Mouse (Mus musculus) c-Kit-positive CD71-positive TER-119-positive erythroid progenitor cells, embryonic 14.5 days (primary cell): ENCODE data around the gene Galnt18.

Experiments
- DNase-seq: peaks from one replicate; pipeline ENCODE4 v3.0.0-alpha.2; 2013; ENCODE audit warnings: low spot score

The Galnt18 gene

DNA sequence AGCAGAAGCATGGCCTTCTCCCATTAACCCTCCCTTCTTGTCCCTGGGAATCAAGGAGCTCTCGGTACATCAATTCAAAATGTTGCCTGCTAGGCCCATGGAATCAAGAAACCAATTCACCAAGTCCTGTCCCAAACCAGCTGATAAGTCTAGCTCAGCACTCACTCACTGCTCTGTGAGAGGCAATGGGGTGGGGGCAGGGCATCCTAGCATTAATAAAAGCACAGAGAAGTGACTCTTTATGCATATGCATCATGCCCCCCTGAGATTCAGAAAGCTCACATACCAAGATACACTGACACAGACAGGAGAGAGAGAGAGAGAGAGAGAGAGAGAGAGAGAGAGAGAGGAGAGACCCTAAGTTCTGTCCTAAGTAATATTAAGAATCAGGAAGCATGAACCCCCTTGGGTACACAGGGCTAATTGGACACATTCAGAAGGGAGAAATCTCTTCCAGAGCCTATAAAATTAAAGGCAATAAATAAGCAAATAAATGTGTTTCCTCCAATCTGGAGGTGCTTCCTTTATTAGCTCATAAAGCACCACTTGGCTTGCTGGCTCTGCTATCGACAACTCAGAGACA, 141.8 kb downstream of the Galnt18 start:
- DNase-seq = no peak

DNA sequence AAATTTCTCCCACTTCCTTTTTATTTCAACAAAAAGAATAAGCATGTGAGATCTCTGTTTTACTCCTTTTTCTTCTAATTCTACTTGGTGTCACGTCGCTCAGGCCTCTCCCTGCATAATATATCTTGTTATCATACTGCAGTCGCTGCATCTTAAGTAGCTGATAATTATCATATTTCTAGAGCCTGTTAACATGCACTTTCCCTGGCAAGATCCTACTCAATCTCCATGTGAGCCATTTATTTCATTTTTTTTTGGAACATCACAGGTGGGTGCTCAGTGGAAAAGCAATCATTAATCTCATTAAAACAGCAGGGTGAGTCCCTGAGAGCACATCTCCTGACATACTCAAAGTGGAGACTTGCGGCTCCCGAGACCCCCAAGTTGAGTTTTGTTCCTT, 143.3 kb downstream of the Galnt18 start:
- no peak for DNase-seq

DNA sequence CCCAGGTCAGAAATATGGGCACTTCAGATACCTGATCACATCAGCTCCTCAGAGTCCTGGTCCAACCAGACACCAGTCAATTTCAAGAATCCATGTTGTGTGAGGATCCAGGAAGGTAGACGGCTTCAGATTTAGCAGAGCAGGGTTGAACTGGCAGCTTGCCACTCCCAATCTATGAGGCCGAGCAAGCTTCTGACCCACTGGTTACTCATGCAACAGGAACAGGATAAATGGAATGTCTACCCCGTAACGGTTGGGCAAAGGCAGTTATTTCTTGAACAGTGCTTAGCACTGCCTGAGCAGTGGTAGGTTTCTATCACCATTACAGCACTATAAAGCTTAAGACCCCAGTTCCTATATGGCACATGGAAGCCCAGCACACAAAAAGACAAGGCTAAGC, 148.5 kb downstream of the Galnt18 start:
- DNase-seq = no peak

DNA sequence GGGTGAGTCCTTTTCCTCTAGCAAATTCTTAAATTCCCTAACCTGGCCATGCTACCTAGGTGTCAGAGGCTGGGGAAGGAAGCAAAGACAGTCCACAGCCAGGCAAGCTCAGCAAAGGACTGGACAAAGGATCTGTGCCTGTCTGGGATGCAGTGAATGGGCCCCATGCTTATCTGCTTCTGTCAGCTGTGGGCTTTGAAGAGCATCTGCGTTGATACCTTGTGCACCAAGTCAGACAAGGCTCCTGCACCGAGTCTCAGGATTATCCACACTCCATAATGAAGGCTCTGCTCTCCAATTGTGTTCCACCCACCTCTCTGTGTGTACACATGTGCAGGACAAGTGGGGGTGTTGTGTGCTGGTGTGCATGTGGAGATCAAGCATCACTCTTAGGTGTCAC, 153.5 kb downstream of the Galnt18 start:
- no peak for DNase-seq

DNA sequence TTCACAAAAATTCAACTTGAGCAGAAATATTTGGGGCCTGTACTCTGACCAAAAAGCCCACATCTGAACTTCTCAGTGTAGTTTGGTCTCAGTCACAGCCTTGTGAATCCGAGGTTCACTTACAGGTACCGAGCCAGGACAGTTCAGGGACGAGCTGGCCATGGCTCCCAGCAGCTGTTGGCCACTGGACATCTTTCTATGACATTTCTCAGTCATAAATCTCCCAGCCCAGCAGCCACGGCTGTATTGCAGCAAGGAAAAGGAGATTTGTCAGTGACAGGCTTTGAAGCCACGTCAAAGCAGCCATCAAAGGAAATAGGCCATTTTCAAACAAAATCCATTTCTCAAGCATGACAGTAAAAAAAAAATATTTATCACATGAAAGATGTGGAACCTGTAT, 154.0 kb downstream of the Galnt18 start:
- DNase-seq = no peak

DNA sequence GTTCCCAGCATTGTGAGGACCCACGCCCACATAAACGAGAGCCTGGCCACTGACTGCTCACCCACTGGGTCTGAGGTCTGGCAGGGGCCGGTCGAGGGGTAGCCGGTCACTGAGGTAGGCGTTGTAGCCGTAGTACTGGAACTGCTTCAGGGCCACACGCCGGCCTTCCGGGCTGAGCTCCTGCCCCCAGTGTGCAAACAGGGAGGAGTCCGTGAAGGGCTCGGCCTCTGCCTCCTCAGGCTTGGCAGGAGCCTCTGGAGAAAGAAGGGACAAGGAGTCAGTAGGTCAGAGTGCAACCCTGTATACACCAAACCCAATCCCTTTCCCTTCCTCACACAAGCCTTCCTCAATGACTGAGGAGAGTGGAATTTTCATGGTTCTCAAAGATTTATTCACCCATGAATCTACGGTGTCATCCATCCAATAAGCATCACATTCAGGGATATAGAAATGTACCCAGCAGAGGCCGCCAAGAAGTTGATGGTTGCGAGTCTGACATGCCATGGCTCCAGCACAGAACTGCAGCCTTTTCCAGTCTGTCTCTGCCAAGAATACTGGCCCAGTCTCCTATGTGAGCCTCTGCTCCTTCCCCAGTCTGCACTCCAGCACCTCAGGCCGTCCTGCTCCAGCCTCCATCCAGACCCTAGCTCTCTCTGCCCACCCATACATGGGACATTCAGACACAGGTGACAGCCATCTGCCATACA, 163.4 kb downstream of the Galnt18 start:
- DNase-seq = no peak

DNA sequence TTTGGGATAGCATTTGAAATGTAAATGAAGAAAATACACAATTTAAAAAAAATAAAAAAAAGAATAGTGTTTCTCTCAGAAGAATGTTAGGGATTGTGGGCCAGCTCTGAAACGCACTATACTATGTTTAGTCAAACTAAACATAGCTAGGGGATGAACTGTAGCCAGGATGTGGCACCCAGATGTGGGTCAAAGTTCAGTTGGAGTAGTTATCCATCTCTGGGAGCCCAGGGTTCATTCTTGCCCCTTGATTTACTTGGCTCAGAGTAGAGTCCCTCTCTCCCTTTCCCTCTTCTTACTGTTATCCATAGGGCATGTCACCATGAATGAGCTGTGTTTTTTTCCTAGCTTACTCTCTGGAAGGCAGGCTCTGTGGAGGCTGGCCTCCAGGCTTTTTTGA, 165.3 kb downstream of the Galnt18 start:
- no peak for DNase-seq

DNA sequence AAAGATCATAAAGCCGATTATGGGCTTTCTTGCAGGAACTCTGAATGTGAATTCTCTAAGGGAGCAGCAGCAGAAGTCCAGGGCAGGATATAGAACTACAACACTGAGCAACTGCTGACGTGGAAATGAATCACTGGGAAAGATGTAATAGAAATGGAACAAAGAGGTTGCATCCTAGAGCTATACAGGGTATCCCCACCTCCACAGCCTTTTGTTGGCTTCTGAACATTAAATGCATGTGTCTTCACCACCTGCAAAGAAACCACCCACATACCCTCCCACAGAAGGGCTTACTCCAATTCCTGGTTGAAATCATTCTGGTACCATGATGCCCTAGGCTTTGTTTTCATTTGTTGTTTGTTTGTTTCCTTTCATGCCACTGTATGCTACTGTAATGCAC, 172.3 kb downstream of the Galnt18 start:
- no peak for DNase-seq

DNA sequence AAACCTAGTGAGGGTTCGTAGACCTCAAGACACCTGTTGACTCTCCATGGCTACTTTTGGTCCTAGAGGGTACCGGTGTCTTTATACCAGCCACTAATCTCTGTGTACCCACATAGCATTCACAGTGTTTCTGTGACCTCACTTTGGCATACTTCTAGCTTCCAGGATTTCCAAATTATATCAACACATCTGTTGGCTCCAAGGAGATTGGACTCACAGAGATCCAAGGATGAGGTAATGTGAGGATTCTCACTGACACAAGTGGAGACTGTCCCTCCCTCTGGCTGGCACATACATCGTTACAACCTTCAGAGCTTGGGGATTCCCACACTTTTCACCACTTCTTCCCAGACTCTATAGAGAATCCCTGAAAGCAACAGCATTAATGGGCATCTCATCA, 173.7 kb downstream of the Galnt18 start:
- no peak for DNase-seq

DNA sequence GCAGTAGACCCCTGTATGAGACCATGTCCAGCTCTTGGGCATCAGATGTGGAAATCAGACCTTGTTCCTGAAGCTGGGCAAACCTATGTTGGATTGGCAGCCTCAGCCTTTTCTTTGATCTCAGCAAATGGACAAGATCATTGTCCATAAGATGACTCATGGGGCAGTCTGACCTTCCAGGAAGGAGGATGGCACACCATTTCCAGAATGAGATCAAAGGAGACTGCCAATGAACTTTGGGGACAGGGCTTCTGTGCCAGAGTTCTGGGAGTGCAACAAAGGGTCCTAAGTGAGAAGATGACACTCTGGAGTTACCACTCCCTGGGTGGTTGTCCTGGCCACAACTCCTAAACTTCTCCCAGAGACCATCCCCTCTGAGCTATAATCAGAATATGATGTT, 174.1 kb downstream of the Galnt18 start:
- no peak for DNase-seq

DNA sequence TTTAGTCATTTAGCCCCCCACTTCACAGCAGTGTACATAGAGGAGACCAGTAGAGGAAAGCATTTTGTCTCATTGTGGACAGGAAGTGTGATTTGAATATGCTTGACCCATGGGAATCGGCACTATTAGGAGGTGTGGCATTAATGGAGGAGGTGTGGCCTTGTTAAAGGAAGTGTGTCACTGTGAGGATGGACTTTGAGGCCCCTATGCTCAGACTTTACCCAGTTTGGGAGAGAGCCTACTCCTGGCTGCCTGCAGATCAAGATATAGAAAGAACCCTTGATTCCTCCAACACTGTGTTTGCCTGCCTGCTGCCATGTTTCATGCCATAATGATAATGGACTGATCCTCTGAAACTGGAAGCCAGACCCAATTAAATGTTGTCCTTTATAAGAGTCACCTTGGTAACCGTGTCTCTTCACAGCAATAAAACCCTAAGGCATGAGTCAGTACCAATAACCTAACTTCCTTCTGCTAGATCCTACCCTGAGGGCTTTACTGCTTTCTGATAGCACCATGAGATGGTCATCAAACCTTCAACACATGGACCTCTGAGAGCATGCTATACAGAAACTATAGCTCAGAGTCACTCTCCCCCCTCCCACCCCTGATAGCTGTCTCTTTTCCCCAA, 175.1 kb downstream of the Galnt18 start:
- DNase-seq = no peak

DNA sequence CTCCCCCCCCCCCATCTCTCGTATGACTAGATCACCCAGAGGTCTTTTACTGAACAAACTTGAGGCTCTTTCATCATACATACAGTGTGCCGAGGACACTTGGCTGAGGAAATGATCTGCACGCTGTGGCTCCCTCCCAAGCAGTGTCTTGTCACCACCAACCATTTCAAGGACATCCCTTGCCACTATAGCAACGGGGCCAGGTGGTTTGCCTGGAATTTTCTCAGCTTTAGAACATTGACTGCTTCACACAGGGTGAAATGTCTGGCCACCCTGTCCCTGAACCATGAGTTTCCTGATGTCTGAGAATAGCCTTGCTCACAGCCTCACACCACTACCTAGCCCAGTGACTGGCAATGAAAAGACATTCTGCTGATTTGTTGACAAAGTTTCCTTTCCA, 176.6 kb downstream of the Galnt18 start:
- DNase-seq = no peak

DNA sequence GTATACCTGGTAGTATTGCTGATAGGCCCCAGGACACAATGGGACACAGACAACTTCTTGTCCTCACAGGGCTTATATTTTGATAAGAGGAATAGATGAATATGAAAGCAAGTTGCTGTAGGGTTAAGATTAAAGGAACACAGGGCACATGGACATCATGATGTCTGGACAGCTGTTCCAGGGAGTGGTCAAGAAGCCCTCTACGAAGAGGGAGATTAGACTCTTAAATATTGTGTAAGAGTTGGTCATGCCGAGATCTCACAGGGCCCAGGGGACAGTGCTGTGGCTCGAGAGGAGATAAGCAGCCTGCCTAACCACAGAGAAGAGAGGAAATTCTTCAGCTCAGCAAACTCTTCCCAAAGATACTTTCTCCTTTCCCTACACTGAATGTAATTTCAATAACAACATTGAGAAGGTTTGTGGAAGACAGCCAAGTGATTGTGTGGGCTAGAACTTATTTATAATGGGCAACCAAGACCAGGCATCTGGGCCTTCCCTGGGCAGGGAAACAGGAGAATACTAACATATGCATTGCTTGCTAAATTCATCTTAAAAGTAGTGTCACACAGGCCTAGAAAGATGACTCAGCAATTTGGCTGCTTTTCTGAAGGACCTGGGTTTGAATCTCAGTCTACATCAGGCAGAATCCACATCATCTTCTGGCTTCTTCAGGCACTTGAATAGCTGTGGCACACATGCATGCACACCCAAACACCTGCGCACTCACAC, 178.3 kb downstream of the Galnt18 start:
- no peak for DNase-seq

DNA sequence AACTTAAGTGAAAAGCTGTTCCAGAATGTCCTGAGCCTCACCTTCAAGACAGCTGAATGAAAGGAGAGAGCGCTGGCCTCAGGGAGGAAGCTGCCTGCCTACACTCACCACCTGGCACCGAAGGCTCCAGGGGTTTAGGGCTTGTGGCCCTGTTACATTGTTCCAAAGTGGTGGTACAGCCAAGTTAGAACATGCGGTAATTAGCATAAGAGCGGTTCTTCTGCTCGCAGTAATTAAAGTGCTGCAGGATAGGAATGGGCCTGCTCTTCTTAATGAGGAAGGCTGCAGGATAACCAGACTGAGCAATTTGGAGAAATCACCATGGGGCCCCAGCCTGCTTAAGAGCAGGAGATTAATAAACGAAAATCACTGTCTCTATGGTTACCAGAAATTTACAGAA, 179.0 kb downstream of the Galnt18 start:
- DNase-seq = no peak

DNA sequence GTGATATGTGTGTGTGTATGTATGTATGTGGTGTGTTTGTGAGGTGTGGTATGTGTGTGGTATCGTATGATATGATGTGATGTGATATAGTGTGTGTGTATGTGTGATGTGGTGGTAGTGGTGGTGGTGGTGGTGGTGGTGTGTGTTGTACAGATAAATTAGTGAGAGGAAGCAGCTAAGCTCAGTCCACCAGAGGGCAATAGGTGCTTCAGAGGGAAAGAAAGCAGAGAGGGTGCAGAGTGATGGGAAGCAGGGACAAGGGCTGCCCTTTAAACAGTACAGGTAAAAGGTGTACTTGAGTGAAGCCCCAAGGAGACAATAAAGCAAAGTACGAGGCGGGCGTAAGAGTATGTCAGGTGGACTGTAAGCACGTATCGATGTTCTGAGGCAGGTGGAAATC, 186.1 kb downstream of the Galnt18 start:
- DNase-seq = no peak

DNA sequence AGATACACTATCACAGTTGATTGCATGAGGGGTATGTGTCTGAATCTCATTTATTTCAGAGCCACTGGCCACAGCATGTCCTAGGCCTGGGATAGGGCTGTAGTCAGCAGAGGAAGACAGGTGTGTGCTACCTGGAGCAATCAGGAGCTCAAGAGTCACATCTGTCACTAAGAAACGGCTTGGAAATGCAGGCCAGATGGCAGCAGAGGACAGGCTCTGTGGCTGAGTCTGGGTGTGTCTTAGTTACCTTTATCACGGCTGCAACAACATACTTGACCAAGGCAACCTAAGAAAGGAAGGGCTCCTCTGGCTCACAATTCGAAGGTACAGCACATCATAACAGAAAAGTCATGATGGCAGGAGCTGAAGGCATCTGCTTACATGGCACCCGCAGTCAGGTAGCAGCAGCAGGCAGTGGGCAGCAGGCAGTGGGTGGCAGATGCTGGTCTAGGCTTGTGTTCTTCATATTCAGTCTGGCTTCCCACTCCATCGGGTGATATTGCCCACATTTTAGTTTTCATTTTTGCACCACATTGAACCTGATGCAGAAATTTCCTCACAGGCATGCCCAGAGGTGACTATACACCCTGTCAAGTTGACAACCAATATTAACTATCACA, 190.2 kb downstream of the Galnt18 start:
- no peak for DNase-seq

DNA sequence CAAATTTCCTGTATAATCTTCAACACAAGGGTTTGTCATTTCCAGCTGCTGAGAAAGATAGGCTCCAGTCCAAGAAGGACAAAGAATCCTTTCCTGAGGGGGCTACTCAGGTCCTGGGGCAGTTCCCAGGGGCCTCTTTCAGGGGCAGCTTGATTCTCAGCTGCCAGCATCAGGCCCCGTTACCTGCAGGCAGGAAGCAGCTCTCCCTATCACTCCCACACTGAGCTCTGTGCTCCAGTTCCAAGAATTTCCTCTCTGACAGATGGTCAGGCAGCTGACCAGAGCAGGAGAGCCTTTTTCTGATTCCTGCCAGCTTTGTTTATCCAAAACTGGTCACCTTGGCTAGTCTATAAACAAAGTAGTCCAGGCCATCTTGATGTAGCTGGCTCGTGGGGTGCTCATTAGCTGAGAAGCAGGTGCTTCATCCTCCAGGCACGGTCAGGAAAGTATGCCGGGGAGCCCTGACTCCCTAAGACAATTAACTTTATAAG, 191.4 kb downstream of the Galnt18 start:
- DNase-seq = no peak

DNA sequence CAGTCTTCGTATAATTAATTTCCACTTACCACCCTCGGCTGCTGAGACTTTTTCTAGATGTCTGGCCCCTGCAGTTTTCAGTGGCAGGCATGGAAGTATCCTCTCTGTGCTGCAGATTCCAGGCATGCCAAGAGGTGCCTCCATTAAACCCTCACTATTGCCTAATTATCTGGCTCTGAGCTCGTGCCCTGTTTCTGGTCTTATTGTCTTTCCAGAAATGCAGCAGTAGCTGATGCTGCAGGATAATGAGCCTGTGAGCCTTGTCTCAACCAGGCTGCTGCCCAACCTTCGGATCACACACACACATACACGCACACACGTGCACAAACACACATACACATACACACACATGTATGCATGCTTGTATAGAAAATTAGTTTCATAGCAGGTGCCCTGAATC, 199.2 kb downstream of the Galnt18 start:
- no peak for DNase-seq

DNA sequence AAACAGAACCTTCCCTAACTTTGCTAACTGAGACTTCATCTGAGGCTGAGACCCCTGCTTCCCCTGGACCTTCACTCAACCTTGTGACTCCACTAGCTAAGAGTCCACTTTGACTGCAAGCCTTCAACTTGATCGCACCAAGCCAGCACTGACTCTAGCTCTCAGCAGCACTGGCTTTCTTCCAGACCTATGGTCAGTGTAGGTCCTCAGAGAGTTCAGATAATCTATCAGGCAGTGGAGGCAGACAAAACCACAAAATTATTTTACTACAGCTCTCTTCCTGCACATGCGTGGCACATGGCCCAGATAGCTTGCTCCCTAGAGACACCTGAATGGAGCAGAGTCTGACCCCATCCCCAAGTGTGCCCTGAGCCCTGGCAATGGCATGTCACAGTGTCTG, 204.7 kb downstream of the Galnt18 start:
- no peak for DNase-seq

DNA sequence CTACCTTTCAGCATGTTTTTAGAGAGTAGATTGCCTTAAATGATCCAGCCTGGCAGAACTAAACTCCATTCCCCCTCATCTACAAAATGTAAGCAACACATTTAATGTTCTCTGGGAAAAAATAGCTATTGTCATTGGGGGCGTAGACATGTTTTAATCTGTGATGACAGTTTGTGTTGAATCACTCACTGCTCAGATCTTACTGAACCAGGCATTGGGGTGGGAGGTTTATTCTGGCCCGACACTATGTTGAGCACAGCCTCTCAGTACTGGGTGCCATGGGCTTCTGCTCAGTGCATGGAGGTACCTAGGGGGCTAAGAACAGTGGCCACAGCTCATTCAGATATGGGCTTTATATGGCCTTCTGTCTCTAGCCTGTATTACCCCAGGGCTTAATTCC, 207.4 kb downstream of the Galnt18 start:
- DNase-seq = no peak

DNA sequence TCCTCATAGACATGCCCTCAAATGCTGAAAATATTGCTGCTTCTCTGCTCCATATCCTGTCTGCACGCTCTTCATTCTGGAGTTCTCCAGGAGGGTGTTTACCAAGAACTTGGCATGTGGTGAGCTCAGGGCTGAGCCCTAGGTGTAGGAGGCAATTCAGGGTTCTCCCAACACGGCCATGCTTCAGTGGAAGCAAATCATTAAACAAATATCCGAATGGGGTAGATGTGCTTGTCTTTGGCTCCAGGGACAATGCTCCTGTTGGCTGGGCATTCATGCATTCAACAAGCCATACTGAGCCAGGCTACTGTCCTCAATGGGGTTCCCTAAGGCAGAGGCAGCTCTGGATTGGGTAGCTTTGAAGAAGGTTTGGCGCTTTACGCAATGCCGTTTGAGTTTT, 212.9 kb downstream of the Galnt18 start:
- DNase-seq = no peak

DNA sequence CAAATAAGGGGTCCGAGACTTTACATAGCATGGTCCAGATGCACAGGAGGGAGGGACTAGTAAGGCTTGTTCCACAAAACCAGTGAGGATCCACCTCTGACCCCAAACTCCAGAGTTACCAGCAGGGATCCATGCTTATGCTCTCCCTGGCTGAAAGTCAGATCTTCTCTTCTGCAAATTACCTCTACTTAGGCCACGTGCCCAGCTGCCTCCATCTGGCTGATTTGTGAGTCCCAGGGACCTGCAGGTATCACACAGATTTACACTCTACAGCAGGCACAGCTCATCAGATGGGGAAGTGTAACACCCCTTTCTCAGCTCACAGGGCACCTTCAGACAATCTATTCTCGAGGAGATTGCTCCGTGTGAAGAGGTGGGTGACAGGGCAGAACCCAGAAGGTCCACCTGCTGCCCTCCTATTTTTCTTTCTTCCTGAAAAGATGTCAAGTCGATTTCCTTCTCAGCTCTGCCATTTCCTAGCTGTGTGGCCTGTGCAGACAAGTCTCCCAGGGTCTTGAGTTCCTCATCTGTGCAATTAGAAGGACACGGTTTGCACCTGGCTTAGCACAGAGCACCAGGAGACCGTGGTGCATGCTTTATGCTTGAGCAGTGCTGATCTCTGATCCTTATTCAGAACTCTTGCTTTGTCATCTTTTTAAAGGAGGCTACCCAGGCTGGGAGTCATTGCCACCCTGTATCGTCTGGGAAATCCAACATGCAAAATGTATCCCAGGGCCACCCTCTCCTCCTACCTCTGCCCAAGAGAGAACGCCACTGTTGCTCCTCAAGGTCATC, 216.3 kb downstream of the Galnt18 start:
- DNase-seq = no peak
